Mouse (Mus musculus) testis, adult 2 months (tissue): Measurements from ENCODE around the gene S1pr1.

Experiments used
- CTCF ChIP-seq: fragments of 200-500 bp; IDR thresholded peaks from 2 replicates; pipeline ENCODE4 v1.5.1; 2012; ENCODE audit warnings: low read depth, mild to moderate bottlenecking, inconsistent platforms, low read length, moderate library complexity; ENCODE audit not compliant: control insufficient read depth, insufficient read depth, insufficient replicate concordance
- POLR2A ChIP-seq: fragments of 200-500 bp; IDR thresholded peaks from 2 replicates; pipeline ENCODE4 v1.6.1; 2012; ENCODE audit warnings: low read depth, mild to moderate bottlenecking, inconsistent platforms, low read length, moderate library complexity; ENCODE audit not compliant: control insufficient read depth

DNA sequence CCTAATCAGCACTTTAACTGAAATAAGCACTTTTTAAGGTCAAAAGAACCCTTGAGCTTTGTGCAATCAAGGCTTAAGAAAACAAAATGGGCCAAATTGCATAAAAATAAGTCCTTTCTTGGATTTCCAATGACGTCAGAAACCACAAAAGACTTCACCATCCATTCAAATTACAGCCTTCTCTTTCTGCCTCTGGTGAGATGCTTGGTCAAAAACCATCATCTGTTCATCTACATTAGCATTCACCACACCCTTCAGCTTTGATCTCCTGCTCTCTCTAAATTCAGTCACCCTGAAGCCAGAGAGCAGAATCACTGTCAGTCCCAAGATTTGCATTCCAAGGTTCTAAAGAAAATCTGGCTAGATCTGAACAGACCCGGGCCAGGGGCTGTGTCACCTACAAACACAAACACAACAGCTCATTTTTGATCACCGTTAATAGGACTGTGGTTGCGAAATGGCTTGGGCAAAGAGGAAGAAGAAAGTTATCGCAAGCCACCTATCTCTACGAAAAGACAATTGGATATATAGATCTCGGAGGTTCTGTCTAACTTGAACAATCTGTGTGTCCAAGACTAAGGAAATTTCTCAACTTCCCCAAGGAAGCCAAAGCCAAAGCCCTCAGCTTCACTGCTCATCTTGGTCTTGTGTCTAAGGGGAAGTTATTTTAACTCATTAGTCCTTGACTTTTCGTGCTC is 19.5 kb downstream of the S1pr1 start:
- no peak for TF ChIP-seq CTCF
- TF ChIP-seq POLR2A = no peak
